Mouse (Mus musculus): ENCODE measurements around the gene Dnajc19. TPM values are rescaled to one million over a fixed set of nuclear protein-coding genes. Genes with fewer than 3 reads are reported as not detected.
"Not testable (repeated sequence)": the region's sequence is repeated elsewhere in the genome, so short reads cannot be mapped to it uniquely, and the experiment has no call there.

The Dnajc19 gene
- total RNA-seq (2017), result 101 and 112 TPM in 2 replicates

DNA sequence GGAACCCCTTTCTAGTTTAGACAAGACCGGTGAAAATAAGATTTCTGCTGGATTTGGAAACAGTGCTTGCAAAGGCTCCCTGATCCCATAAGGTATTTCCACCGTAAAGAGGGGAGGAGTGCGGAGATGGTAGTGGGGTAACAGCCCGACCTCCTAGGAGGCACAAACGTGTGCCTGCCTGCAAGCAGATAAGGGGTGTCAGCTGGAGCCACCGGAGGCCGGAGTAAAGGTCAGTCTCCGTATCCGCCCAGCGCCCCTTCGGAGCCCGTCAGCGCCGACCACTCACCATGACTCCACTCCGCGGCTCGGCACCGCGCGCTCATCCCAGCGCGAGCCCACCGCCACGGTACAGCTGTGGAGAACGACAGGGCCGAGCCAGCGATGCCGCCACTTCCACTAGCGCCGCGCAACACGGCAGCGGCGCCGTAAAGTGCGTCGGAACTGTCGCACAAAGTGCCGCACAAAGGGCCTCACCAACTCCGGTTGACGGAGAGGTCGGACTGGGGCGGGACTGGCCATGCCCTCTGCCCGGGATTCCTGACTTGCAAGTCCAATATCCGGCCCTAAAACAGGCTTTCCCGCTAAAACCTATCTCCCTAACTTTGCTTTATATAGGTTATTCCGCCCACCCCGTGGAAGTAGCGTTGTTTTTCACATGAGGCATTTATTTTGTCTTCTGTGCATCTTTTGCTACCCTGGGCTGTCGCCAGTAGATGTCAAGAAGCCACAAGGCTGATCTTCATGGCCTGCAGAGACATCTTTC is at the start of gene Dnajc19:
Dnajc19 (minus strand) TSS at position 422 of the 763 bp plus-strand sequence.
- ATAC-seq (replicated peaks in 1 of 2; ENCODE audit: insufficient read depth in 1 of 2, low FRiP score in 2 of 2, low TSS enrichment in 1 of 2, low read depth in 1 of 2, poor library complexity in 2 of 2, severe bottlenecking in 2 of 2), result peak; percentile 95 to 97

DNA sequence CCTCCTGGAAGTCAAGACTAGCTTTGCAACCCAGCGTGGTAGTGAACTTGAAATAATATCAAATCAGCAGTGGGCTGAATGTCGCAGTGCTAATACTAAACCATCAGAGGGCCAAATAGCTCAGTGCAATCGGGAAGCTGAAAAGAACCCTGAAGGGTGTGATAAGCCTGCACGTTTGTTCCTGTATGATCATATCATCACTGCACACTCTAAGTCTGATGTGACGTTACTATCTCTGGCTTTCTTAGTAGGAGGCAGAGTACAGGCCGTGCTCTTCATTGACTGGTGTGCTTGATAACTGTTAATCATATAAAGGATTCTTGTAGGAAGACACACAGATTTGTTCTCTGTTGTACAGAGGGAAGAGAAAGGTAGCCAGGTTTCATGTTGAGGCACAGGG is 48.8 kb upstream of the Dnajc19 start:
- ATAC-seq (replicated peaks in 1 of 2; ENCODE audit: insufficient read depth in 1 of 2, low FRiP score in 2 of 2, low TSS enrichment in 1 of 2, low read depth in 1 of 2, poor library complexity in 2 of 2, severe bottlenecking in 2 of 2), result no peak

DNA sequence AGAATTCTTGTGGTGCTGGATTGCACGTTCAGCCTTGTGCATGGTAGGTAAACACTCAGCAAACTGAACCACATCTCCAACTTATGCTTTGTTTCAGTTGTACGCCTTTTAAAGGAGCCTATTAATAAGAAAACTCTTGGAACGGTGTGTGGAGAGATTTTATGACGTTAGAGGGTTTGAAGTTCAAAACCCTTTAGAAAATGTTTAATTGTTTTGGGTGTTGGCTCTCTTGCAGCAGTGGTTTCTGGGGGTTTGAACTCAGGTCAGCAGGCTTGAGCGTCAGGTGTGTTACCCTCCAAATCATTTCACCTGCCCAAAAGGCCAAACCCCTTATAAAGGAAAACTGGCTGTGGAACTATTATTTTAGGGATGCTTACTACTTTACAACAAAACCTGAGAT is 40.2 kb upstream of the Dnajc19 start:
- ATAC-seq (replicated peaks in 1 of 2; ENCODE audit: insufficient read depth in 1 of 2, low FRiP score in 2 of 2, low TSS enrichment in 1 of 2, low read depth in 1 of 2, poor library complexity in 2 of 2, severe bottlenecking in 2 of 2), result no peak

DNA sequence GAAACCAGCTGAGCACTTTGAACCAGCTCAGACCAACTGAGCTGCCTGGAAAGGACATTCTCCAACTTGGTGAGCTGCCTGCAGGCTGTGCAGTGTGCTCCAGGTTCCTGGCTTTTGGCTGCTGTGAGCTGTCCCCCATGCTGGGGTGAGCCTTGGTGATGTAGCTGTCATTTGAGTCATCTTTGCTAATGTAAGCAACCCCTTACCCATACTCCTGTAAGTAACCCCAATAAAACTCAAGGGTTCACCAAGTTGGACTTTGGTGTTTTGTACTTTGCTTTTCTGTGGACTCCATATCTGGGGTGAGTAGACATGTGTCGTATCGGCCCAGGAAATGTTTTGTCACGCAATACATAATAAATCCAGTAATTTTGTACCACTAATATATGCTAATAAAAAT is 39.7 kb upstream of the Dnajc19 start:
- ATAC-seq (replicated peaks in 1 of 2; ENCODE audit: insufficient read depth in 1 of 2, low FRiP score in 2 of 2, low TSS enrichment in 1 of 2, low read depth in 1 of 2, poor library complexity in 2 of 2, severe bottlenecking in 2 of 2), result no peak

DNA sequence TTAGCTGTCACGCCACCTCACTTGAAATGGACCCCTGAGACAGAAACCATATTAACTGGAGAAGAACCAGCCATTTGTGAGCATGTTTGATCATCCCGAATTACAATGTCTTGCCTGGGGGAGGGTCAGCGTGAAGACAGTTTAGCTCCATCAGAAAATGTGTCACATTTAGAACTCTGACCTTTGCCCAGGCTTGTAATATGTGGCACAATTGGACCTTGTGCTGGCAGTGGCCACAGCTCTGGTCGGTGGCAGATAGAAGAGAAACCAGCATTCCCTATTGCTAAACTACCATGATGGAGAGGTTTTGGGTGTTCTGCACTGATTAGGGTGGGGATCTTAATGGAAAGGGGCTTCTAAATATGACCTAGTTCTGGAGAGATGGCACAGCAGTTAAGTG is 38.7 kb upstream of the Dnajc19 start:
- no peak for ATAC-seq (replicated peaks in 1 of 2; ENCODE audit: insufficient read depth in 1 of 2, low FRiP score in 2 of 2, low TSS enrichment in 1 of 2, low read depth in 1 of 2, poor library complexity in 2 of 2, severe bottlenecking in 2 of 2)

DNA sequence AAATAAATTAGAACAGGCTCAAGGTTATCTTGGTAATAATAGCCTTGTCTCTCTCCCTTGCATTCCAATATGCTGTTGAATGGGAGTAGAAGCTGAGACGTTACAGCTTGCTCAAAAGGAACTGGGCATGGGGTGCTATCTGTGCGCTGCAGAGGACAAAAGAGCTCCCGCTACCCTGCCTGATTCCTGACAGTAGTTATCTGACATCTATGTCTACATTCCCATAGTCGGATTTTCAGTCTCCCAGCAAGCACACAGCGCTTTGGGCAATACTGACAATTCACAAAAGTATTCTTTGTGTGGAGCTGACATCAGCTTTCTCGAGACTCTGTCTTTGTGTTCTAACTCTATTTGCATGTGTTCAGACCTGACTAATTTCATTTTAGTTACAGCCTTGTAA is 34.7 kb upstream of the Dnajc19 start:
- ATAC-seq (replicated peaks in 1 of 2; ENCODE audit: insufficient read depth in 1 of 2, low FRiP score in 2 of 2, low TSS enrichment in 1 of 2, low read depth in 1 of 2, poor library complexity in 2 of 2, severe bottlenecking in 2 of 2), result no peak

DNA sequence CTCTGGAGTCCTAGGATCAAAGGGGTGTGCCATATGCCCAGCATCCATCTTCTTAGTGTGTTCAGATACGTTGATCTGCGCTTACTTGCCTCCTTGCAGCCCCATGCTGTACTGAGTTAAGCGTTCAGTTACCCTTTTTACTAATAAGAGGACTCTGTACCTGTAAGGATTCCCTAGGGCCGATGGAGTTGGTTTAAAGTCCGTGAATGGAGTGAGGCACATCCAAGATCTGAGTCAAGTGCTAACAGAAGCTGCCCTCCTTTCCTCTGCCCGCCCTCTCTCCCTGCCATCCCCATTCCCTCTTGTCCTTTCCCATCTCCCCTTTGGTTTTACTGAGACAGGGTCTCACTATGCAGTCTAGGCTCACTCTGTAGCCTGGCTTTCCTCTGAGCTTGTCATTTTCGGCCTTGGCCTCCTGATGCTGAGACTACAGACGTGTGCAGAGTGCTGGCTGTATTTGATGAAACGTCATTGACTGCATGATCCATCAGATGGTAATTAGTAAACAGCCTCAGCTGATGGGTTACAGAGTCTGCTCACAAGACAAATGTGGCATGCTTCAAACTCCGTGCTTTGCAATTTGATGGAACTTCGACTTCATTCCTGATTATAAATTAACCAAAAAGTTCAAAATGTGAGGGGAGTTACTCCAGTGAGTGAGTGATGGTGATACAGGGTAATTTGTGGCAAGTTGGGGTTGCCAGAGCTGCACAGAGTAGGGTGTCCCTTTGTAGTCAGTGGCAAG is 31.0 kb upstream of the Dnajc19 start:
- no peak for ATAC-seq (replicated peaks in 1 of 2; ENCODE audit: insufficient read depth in 1 of 2, low FRiP score in 2 of 2, low TSS enrichment in 1 of 2, low read depth in 1 of 2, poor library complexity in 2 of 2, severe bottlenecking in 2 of 2)

DNA sequence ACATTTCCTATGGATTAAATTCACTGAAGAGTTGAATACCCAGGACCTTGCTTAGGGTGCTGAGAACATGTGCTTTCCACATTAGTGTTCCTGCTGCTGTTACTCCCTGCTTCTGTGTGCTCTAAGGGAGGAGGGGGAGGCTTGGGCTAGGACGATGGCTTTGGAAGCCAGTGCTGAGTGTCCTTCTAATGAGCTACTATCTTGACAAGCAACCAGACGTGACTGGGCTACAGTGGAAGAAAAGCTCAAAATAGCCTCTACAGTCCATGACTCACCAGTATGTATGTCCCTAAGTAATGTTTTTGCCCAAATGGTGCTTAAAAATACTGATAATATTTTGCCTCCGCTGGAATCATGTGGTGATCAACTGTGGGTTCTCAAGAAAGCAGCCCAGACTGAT is 26.5 kb upstream of the Dnajc19 start:
- no peak for ATAC-seq (replicated peaks in 1 of 2; ENCODE audit: insufficient read depth in 1 of 2, low FRiP score in 2 of 2, low TSS enrichment in 1 of 2, low read depth in 1 of 2, poor library complexity in 2 of 2, severe bottlenecking in 2 of 2)

DNA sequence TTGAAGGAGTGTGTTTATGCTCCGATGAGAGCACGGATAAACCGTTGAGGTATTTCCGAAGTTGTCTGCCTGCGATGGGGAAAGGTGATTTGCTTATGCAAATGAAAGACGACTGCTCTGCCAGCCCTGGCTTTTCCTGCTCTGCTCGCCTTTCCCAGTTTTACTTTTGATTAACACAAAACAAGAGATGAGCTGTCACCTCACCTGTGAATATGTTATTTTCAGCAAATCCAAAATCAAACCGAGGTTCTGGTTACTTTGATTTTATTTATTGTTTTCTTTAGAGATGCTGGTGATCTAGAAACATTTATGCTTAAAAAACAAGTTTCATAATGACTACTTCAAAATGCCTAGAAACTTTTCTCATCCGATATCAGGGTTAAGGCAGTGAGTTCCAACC is 25.3 kb upstream of the Dnajc19 start:
- ATAC-seq (replicated peaks in 1 of 2; ENCODE audit: insufficient read depth in 1 of 2, low FRiP score in 2 of 2, low TSS enrichment in 1 of 2, low read depth in 1 of 2, poor library complexity in 2 of 2, severe bottlenecking in 2 of 2), result no peak

DNA sequence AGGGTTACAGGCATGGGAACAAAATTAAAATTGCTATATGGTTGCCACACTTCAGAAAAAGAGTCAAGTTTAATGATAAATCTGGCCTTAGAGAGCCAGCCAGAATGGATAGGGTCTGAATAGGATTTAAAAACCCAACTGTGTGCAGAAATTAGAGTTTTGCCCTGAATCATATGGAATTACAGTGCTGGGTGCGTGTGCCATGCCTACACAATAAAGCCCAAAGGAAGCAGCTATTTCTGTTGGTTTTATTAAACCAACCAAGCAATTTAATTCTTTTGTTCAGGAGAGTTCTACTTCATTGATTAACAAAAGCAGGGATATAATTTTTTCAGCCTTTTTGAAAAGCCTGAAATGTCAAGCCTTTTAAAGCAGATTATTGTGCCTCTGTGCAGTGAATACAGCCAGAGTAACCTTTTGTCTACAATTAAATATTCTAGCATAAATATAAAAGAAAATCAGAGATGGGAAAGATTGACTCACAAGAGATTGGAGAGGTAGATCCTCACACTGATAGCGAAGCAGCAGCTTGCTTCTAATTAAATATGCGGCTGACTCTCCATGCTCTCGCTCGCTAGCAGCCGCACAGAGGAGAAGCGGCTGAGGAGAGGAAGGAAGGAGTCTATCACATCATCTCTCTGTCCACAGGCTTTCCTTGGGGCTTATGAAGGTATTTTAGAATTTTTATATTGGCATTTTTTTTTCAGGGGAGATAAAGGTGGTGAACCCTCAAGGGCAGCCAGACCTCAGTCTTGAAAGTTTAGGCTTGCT is 23.0 kb upstream of the Dnajc19 start:
- no peak for ATAC-seq (replicated peaks in 1 of 2; ENCODE audit: insufficient read depth in 1 of 2, low FRiP score in 2 of 2, low TSS enrichment in 1 of 2, low read depth in 1 of 2, poor library complexity in 2 of 2, severe bottlenecking in 2 of 2)

DNA sequence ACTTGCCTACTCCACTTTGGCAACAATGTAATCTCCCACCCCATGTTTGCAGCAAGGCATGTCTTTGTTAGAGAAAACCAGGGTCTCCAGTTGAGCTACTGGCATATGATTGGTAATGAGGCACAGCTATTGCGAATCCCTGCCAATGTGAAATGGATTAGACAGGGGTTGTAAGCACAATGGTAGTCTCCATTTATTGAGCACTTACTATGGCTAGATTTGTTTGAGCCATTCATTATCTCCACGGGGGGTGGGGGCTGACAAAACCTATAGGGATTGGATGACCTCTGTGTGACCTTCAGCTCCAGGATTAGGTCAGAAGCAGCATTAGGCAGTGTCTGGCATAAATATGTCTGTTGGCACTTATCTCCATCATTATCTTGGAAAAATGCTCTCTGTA is 21.8 kb upstream of the Dnajc19 start:
- no peak for ATAC-seq (replicated peaks in 1 of 2; ENCODE audit: insufficient read depth in 1 of 2, low FRiP score in 2 of 2, low TSS enrichment in 1 of 2, low read depth in 1 of 2, poor library complexity in 2 of 2, severe bottlenecking in 2 of 2)

DNA sequence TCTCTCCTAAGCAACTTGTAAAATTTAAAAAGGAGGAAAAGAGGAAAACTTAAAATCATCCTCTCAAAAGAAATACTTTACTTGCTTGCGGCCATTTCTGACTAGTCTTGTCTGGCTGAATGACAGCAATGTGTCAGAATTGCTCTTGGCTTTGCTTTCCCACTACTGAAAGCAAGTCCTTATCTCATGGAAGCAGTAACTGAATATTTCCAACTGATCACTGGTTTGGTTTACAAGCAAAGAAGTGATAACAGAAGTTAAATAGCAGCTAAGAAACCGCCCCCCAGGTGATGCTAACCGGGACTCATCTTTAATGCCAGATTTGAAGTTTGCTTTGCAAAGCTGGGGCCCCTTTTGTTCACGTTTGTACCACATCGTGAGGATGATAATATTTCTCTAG is 2.5 kb upstream of the Dnajc19 start:
- ATAC-seq (replicated peaks in 1 of 2; ENCODE audit: insufficient read depth in 1 of 2, low FRiP score in 2 of 2, low TSS enrichment in 1 of 2, low read depth in 1 of 2, poor library complexity in 2 of 2, severe bottlenecking in 2 of 2), result no peak

DNA sequence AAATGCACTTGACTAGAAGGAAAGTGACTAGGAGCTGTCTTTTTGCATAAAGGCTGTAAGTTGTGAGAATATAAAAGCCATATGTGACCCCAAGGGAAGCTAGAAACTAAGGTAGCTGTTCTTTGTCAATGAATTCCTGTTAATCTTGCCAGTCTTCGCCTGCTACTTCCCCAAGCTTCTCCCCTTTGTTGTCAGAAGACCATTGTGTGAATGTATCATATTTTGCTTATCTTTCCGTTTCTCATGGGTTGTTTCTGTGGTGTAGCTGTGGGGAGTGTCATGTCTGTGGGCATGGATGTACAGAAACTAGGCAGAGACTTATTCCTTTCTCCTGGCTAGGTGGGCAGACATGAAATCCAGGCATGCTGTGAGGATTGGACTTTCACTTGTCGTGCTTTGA is 808 bp upstream of the Dnajc19 start:
- no peak for ATAC-seq (replicated peaks in 1 of 2; ENCODE audit: insufficient read depth in 1 of 2, low FRiP score in 2 of 2, low TSS enrichment in 1 of 2, low read depth in 1 of 2, poor library complexity in 2 of 2, severe bottlenecking in 2 of 2)

DNA sequence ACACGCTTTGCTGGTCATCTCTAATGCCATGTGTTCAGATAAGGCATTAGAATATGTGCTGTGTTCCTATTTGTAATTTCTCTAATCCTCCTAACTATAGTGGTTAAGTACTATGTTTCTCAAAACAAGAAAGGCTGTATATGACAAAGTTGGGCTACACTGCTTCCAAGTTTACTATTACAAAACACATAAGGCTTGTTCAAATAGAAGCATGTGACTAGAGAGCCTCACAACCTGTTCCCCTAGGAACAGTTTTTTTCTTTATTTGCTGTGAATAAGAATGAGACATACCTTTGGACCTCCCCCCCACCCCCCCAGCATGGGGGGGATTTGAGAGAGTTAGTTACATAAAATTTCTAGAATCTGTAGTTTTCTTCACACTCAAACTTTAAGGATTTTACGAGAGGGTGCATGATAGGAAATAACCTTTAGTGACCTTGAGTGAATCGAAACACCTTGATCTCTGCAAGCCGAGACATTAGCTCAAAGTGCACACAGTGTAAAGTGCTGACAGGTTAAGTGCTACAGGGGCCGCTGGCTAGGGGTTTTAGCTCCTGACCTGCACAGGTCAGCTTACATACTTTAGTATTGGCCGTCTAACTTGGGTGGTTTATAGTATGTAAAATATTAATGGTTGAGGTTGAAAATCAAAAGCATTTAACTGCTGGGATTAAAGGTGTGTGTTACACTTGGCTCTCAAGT is 4.9 kb downstream of the Dnajc19 start:
- ATAC-seq (replicated peaks in 1 of 2; ENCODE audit: insufficient read depth in 1 of 2, low FRiP score in 2 of 2, low TSS enrichment in 1 of 2, low read depth in 1 of 2, poor library complexity in 2 of 2, severe bottlenecking in 2 of 2), result no peak

DNA sequence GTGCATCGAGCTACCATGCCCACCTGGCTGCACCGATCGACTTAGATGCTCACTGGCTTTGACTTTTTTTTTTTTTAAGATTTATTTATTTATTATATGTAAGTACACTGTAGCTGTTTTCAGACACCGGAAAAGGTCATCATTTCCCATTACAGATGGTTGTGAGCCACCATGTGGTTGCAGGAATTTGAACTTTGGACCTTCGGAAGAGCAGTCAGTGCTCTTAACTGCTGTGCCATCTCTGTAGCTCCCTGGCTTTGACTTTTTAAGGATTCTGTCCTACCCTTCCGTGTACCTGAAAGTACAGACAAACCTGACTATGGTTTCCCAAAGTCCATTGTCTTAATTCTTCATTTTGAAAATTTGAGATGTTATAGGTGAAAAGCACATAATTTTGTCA is 8.4 kb downstream of the Dnajc19 start:
- no peak for ATAC-seq (replicated peaks in 1 of 2; ENCODE audit: insufficient read depth in 1 of 2, low FRiP score in 2 of 2, low TSS enrichment in 1 of 2, low read depth in 1 of 2, poor library complexity in 2 of 2, severe bottlenecking in 2 of 2)

DNA sequence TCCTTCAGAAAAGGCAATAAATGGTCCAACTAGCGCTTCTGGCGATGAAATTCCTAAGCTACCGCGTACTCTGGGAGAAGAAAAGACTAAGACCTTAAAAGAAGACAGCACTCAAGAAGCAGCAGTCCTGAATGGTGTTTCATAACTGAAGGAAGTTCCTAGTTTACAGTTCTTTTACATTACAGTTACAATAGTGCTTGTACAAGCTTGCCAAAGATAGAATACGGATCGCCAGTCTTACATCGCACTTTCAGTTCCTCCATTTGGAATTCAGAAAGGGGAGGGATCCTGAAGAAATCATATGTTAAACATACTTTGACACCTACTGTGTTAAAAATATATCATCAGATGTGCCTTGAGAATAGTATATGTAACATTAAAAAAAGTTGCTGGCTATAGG is 12.2 kb downstream of the Dnajc19 start:
- not testable (repeated sequence) for ATAC-seq (replicated peaks in 1 of 2; ENCODE audit: insufficient read depth in 1 of 2, low FRiP score in 2 of 2, low TSS enrichment in 1 of 2, low read depth in 1 of 2, poor library complexity in 2 of 2, severe bottlenecking in 2 of 2)

DNA sequence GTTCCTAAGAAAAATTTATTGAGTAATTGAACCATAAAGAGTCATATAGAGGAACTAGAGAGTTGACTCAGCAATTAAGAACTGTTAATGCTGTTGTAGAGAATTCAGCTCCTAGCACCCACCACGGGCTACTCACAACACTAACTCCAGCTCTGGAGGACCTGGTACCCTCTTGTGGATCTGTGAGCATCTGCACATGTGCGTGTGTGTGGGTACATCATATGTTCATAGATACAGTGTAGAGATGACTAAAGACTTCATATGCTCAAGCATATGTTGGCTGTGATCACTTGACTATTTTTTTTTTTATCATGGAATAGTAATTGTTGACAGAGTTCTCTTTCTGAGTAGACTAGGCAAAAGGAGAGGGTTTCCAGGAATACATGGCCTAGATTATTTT is 18.8 kb downstream of the Dnajc19 start:
- ATAC-seq (replicated peaks in 1 of 2; ENCODE audit: insufficient read depth in 1 of 2, low FRiP score in 2 of 2, low TSS enrichment in 1 of 2, low read depth in 1 of 2, poor library complexity in 2 of 2, severe bottlenecking in 2 of 2), result no peak

DNA sequence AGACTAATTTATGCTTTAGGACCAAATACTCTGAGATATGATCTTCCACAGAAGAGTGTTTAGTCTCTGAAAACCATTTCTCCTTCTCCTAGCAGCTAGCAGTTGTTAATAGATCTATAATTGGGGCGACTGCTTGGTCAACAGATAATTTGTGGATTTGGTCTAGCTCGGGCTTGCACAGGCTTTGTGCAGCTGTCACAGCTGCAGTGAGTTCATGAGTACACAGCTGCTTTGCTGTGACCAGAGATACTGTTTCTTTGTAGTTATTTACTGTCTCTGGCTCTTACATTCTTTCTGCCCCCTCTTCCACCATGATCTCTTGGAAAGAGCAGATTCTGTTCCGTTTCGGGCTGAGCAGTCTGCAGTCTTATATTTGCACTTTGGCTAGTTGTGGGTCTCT is 39.1 kb downstream of the Dnajc19 start:
- ATAC-seq (replicated peaks in 1 of 2; ENCODE audit: insufficient read depth in 1 of 2, low FRiP score in 2 of 2, low TSS enrichment in 1 of 2, low read depth in 1 of 2, poor library complexity in 2 of 2, severe bottlenecking in 2 of 2), result no peak
